Mouse (Mus musculus) cerebellum, adult 18-20 months (tissue): ENCODE results near the gene Pml.
"Not testable (repeated sequence)": the region's sequence is repeated elsewhere in the genome, so short reads cannot be mapped to it uniquely, and the experiment has no call there.

Experiments used
- DNase-seq, 2 experiments: peaks; one replicate each; pipeline ENCODE4 v3.0.0; 2021

Pml gene

DNA sequence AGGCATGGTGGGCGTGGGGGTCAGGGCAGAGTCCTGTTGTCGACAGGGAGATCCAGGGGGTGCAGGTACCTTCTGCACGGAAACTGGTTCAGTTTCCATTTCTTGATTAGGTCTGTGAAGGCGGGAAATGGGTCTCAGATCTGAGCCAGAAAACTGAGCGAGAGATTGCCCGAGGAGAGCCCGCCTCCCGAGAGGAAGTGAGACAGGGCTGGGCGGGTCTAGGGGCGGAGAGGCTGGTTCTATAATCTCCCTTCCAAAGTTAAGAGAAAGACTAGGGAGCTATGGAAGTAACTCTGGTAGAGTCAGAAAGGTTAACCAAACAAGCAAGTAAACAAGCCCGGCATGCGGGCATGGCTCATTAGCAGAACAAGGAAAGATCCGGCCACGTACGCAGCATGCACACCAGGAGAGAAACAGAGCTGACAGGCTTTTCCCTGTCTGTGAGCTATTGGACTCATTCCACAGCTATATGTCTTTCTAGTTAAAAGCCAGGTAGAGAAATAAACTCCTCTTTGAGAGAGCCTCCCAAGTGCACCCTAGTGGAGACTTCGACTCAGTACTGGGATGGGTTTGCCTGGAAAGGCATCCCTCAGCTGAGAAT, at the start of gene Pml:
Pml (minus strand) TSS at position 195 of the 601 bp plus-strand sequence.
- DNase-seq, result peak; percentile 66 to 75

- DNase-seq, result no peak
Observed at GRCm38 (mm10) chr9:58297961-58298477, 48.4 kb upstream of the Pml start.

GRCm38 (mm10) chr9:58297065-58297464, 47.5 kb upstream of the Pml start:
- DNase-seq, result no peak

DNA sequence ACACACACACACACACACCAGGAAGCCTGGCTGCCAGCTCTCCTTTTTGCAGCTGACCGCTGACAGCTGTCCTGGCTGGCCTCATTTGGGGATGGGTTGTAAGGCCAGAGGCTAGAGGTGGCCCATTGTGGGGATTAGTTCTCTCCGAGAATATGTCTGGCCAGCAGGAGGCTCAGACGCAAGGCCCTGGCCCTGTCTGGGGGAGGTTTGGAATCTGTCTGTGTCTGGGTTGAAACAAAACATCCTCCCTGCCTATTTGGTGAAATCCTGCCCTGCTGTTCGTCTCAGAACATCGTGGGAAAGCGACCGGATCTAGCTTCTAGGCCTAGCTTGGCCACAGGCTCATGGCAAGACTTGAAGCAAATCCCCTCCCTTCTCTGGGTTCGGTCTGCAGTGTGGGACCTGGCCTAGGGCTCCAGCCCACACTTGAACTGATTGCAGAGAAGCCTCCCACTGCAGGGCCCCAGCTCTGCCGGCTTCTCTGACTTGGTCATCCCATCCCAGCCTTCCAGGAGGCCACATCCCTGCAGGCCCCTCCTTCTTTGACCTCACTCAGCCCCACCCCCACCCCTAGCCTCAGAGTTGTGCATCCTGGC, 46.3 kb upstream of the Pml start:
- no peak for DNase-seq

DNA sequence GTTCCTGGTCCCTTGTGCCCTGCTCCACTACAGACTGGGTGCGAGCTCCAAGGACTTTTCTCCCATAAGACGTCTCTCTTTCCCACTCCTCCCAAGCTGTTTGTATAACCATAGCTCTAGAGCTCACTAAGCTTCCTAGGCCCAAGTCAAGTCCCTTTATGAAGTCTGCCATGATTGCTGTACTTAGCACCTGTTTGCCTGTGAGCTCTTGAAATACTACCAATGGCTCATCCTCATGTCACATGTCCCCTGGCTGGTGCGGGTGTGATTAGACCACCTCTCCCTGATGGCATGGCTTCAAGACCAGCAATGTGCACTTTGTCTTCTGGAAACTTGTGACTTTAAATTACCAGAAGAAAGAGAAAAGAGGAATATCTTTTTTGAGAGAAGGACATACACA, 45.8 kb upstream of the Pml start:
- DNase-seq, result no peak

- no peak for DNase-seq
Observed at GRCm38 (mm10) chr9:58294527-58294926, 44.9 kb upstream of the Pml start.

- no peak for DNase-seq
Observed at GRCm38 (mm10) chr9:58289901-58290300, 40.3 kb upstream of the Pml start.

GRCm38 (mm10) chr9:58289090-58289489, 39.5 kb upstream of the Pml start:
- DNase-seq, result no peak

DNA sequence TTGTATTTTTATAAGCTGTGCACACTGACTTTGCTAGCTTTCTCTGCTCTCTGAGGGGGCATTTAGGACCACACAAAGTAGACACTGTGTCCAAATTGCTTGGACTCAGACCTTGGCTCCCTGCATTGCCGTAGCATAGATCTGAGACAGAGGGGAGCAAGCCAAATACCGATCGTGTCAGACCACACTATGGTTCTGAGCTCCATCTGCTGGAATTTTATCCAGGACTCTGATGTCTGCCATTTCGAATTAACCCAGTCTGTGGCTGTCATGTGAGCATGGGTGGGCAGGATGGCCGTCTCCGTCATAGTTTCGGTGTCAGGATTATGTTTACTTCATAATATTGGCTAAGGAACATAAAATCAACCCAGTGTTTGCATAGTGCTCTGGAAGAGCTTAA, 33.8 kb upstream of the Pml start:
- DNase-seq, result no peak

DNA sequence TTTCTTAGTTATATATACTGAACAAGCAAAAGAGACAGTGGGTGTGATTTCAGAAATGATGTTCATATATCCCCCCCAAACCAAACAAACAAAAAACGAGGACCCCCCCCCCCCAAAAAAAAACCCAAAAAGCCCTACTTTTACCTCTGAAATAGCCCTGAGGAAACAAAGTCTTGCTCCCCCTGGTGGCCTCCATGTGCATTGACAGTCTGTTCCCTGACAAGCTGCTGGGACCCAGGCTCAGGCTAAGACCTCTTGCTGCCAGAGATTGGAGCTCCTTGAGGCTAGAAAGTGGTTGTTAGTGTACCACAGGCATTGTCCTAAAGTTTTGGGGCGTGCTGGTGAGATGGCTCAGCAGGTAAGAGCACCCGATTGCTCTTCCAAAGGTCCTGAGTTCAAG, 32.0 kb upstream of the Pml start:
- DNase-seq, result peak; percentile 38 to 53

GRCm38 (mm10) chr9:58280259-58281109, 30.9 kb upstream of the Pml start:
- peak; percentile 62 to 64 for DNase-seq

DNA sequence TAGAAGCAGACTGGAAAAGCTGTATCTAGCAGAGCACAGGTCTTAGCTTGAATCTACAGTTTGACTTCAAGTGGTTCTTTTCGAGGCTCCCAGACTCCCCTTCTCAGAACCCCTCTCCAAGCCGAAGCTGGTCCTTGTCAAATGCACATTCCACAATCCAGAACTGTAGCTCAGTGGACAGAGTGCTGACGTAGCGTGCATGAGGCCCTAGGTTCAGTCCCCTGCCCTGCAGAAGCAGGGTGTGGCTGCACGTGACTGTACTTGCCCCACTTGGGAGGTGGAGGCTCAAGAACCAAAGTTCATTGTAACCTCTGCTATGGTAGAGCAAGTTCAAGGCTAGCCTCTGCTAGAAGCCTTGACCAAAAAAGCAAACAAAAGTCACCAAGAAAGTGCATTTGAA, 30.2 kb upstream of the Pml start:
- no peak for DNase-seq

- DNase-seq, result no peak
Observed at GRCm38 (mm10) chr9:58278821-58279723, 29.5 kb upstream of the Pml start.

GRCm38 (mm10) chr9:58278313-58278712, 28.7 kb upstream of the Pml start:
- no peak for DNase-seq

DNA sequence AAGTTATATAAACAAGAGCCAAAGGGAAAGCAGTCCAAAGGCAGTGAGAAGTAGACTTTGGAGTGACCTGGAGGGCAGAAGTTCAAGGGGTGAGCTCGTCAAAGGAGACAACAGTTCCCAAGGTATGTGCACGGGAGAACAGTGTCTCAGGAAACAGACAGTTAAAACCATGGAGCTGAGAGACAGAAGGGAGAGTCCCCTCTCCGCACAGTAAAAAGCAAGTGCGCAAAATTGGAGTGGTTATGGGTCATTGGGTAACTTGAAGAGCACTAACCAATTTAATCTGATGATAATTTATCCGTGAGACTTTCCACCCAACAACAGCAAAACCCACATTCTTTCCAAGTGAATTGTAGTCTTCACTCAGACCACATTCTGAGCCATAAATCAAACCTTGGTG, 26.8 kb upstream of the Pml start:
- no peak for DNase-seq

- no peak for DNase-seq
Observed at GRCm38 (mm10) chr9:58275797-58276196, 26.2 kb upstream of the Pml start.

DNA sequence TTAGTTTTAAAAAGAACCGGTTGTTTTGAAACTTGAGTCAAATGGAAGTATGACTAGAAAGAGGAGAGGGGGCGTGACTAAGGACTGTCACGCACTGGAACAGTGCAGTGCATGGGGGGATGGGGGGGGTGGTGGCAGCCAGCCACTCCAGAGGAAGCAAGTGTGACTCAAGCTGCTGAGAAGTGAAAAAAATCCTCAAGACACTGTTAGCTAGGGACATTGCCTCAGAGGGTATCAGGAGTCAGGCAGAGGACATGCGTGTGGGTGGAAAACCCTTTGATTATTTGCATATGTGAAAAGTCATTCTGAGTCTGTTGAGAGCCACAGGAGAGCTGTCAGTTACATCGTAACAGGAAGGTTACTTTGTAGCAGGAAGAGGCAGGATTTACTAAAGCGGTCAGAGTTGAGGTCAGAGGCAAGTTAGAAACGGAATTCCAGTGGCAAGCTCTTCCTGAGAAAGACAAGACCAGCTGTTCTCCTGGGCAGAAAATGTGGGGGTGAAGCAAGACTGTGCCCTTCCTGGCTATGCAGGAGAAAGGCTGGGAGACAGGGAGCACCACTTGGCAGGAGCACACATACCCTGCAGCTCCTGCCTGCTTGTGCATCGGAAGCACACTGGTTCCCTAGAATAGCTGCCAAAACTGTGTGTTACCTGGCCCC, 25.7 kb upstream of the Pml start:
- peak; percentile 35 to 38 for DNase-seq

GRCm38 (mm10) chr9:58274626-58275025, 25.0 kb upstream of the Pml start:
- DNase-seq, result no peak

DNA sequence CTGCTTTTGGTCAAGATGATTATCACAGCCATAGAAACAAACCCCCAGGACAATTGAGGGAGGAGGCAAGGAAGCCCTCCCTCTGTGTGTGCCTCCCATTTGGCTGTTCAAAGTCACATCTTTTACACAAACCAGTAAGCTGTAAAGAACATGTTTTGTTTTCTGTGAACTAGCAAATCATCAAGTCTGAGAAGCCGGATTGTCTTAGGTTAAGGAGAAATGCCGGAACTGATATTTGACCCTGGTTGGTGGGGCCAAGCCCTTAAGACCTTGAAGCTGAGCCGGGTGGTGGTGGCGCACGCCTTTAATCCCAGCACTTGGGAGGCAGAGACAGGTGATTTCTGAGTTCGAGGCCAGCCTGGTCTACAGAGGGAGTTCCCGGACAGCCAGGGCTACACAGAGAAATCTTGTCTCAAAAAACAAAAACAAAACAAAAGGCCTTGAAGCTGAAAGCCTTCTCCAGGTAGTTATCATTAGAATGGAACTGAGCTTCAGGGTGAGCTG, 24.6 kb upstream of the Pml start:
- DNase-seq, result no peak

GRCm38 (mm10) chr9:58272855-58273254, 23.3 kb upstream of the Pml start:
- no peak for DNase-seq

DNA sequence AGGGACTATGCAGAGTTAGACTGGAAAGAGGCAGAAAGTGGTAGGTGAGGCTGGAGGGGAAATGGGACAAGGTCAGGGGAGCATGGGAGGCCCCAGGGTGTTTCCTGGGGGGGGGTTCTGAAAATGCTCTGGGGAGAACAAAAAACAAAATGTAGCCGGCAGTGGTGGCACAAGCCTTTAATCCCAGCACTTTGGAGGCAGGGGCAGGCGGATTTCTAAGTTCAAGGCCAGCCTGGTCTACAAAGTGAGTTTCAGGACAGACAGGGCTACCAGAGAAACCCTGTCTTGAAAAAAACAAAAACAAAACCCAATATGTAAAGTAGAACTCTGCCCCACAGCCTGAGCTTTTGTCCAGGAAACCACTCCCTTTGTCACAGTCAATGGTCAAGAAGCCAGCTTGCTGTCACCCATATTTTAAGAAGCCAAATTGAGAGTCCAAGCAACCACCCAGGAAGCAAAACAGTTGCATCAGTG, 22.5 kb upstream of the Pml start:
- no peak for DNase-seq

DNA sequence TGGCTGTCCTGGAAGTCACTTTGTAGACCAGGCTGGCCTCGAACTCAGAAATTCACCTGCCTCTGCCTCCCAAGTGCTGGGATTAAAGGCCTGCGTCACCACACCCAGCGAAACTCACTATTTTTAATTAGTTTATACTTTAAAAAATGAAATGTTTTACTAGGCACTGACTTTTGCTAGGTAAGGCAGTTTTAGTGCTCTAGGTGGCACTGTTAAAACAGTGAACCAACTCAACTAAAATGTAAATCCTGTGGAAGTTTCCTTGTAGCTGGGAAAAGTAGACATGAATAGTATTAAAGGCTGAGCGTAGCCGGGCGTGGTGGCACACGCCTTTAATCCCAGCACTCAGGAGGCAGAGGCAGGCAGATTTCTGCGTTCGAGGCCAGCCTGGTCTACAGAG, 22.0 kb upstream of the Pml start:
- not testable (repeated sequence) for DNase-seq
